Mouse (Mus musculus) spleen, postnatal 0 days (tissue): ENCODE measurements around the gene Gm6812. TPM values are rescaled to one million over a fixed set of nuclear protein-coding genes. Genes with fewer than 3 reads are reported as not detected.

ENCODE experiments used
- polyA plus RNA-seq: library from polyadenylated mRNA; unstranded; fragments of >200 nt; fragmentation: Nextera tagmentation; extraction: Ambion mirVana; gene quantifications from 2 replicates; pipeline ENCODE4 v1.2.1, GENCODE M21; 2015

The Gm6812 gene
- polyA plus RNA-seq = not detected in 2 replicates

DNA sequence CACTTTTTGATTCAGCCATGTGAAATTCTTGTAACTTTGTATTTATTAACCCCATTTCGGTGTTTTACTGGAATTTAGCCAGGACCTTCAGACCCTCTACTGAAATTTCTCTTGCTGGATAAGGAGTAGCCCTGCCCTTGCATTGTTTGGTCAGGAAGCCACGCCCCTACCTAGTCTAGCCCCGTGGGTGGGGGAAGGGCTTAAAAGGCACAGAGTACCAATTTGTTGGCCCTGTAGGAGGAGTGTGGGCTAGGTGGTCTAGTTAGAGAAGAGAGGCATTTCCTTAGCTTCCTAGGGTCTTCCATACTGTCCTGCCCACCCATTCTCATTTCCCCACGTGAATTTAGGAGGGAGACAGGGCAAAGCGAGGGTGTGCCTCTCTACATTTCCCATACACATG is at the start of gene Gm6812:
Gene Gm6812 (minus strand): TSS at position 101 of the 400 bp plus-strand sequence.

Other genes with a start within 250 kb of the Gm6812 start
- 27.0 and 29.6 TPM in 2 replicates for gene Fmr1, start 214.5 kb downstream of the Gm6812 start, polyA plus RNA-seq
- gene Fmr1nb, start 131.2 kb downstream of the Gm6812 start, polyA plus RNA-seq = not detected in 2 replicates
- 1.8 and 2.2 TPM in 2 replicates for gene Gm14698, start 72.0 kb downstream of the Gm6812 start, polyA plus RNA-seq